Comparison of ENCODE assay signal across 24 mouse cellular contexts in the genomic region with DNA sequence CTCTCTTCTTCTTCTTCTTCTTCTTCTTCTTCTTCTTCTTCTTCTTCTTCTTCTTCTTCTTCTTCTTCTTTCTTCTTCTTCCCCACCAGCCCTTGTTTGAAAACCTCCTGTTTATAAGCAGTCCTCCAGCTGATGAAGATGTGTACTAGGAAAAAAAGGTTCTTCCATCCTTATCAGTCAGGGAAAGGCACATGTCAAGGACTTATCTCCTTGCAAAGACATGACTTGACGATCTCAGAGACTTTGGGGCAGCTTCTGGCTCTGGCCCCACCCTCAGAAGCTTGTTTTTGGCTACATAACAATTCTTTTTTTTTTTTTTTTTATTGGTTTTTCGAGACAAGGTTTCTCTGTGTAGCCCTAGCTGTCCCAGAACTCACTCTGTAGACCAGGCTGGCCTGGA. TPM values are rescaled to one million over a fixed set of nuclear protein-coding genes. Genes with fewer than 3 reads are reported as not detected.
DNase-seq lines count a peak whose midpoint lies in the region; ATAC-seq and TF ChIP-seq lines count a peak whose summit lies in the region.
"Had no signal": no experiment of that assay in that cellular context is flagged by ENCODE, and none has a peak within 500 bp of the region (broad histone marks: within the 10 kb centered on the region; RNA-seq: fewer than 3 reads in every experiment).

No protein-coding gene starts in this region.

- no peak for TF ChIP-seq CTCF in liver, postnatal 0 days (IDR thresholded peaks at IDR 0.05; ENCODE audit: low read depth)

- no peak for DNase-seq in heart, adult 8-10 months (ENCODE audit: low spot score)
- peak; percentile 84 for DNase-seq in c-Kit-negative CD71-positive TER-119-positive erythroid progenitor cells, embryonic 14.5 days (ENCODE audit: low read depth, low spot score)
- DNase-seq in liver, postnatal 0 days = no peak
- DNase-seq in hindbrain, embryonic 10.5 days (ENCODE audit: low spot score) = no peak
- DNase-seq in lung, postnatal 25 days (ENCODE audit: low spot score) = no peak
- DNase-seq in urinary bladder, postnatal 25 days (ENCODE audit: low spot score) = no peak
- DNase-seq: adrenal gland, postnatal 25 days; cerebellum, adult 9-11 months; embryo, embryonic 11 days; heart, postnatal 14 days; kidney, adult 2 months; kidney, postnatal 14 days; layer of hippocampus, adult 9-11 months; right cerebral cortex, postnatal 25 days had no signal

- H3K4me1 ChIP-seq in heart, embryonic 12.5 days (replicated peaks) = peaks cover 14% of the 10 kb centered on the region
- H3K4me1 ChIP-seq in intestine, embryonic 16.5 days (ENCODE audit: control insufficient read depth, insufficient read depth, low read length) = peaks cover 3% of the 10 kb centered on the region; the same call in 1 of the 2 replicates
- peaks cover 16% of the 10 kb centered on the region for H3K4me1 ChIP-seq in liver, postnatal 0 days (ENCODE audit: insufficient read depth)
- peaks cover 21% of the 10 kb centered on the region for H3K4me1 ChIP-seq in hindbrain, embryonic 10.5 days (replicated peaks)

- WGBS in heart, embryonic 12.5 days = 40% methylated on average over 2 of the region's 2 CpGs
- WGBS in intestine, embryonic 16.5 days = 59% methylated on average over 2 of the region's 2 CpGs
- 33% methylated on average over 2 of the region's 2 CpGs for WGBS in liver, postnatal 0 days (ENCODE audit: insufficient replicate concordance)
- 67% methylated on average over 2 of the region's 2 CpGs for WGBS in hindbrain, embryonic 10.5 days

- H3K9ac ChIP-seq in heart, embryonic 12.5 days = no peak overlapping the region
- H3K9ac ChIP-seq in intestine, embryonic 16.5 days (ENCODE audit: low read depth, low read length) = no peak overlapping the region
- no peak overlapping the region for H3K9ac ChIP-seq in liver, postnatal 0 days (replicated peaks)
- H3K9ac ChIP-seq: embryonic facial prominence, embryonic 15.5 days; hindbrain, embryonic 15.5 days; neural tube, embryonic 12.5 days had no signal

- H3K27me3 ChIP-seq in heart, embryonic 12.5 days (replicated peaks) = no peaks in the 10 kb centered on the region
- H3K27me3 ChIP-seq in intestine, embryonic 16.5 days (replicated peaks; ENCODE audit: control insufficient read depth, insufficient read depth, low read length) = no peaks in the 10 kb centered on the region
- H3K27me3 ChIP-seq in liver, postnatal 0 days (ENCODE audit: insufficient read depth, low read length) = no peaks in the 10 kb centered on the region
- H3K27me3 ChIP-seq in hindbrain, embryonic 10.5 days (ENCODE audit: insufficient read depth, poor library complexity, severe bottlenecking) = no peaks in the 10 kb centered on the region
- H3K27me3 ChIP-seq: CH12.LX; embryonic facial prominence, embryonic 15.5 days; hindbrain, embryonic 15.5 days; neural tube, embryonic 12.5 days had no signal

- peak; percentile 98 for TF ChIP-seq EP300 in liver, postnatal 0 days (IDR thresholded peaks at IDR 0.05; ENCODE audit: low read depth)

- no peak overlapping the region; the same call in 1 of the 2 replicates for H3K27ac ChIP-seq in heart, embryonic 12.5 days (ENCODE audit: poor library complexity, severe bottlenecking)
- no peak overlapping the region for H3K27ac ChIP-seq in intestine, embryonic 16.5 days (ENCODE audit: low read length)
- peak overlapping the region; percentile 80 for H3K27ac ChIP-seq in liver, postnatal 0 days (ENCODE audit: low read depth)
- H3K27ac ChIP-seq in hindbrain, embryonic 10.5 days = no peak overlapping the region
- H3K27ac ChIP-seq: embryonic facial prominence, embryonic 15.5 days; hindbrain, embryonic 15.5 days; midbrain, embryonic 10.5 days; neural tube, embryonic 12.5 days had no signal

- peak; percentile 88 for ATAC-seq in heart, embryonic 12.5 days (ENCODE audit: insufficient number of reproducible peaks, low FRiP score)
- ATAC-seq in intestine, embryonic 16.5 days = peak; percentile 62; the same call in 1 of the 2 replicates
- peak; percentile 98 for ATAC-seq in liver, postnatal 0 days
- ATAC-seq: activated CD4-positive, CD25-positive, alpha-beta regulatory T cell, adult 4 months; forebrain, embryonic 14.5 days; lung, postnatal 0 days had no signal

- no peak overlapping the region for H3K4me2 ChIP-seq in heart, embryonic 12.5 days
- no peak overlapping the region for H3K4me2 ChIP-seq in intestine, embryonic 16.5 days (ENCODE audit: low read depth, low read length)
- H3K4me2 ChIP-seq in liver, postnatal 0 days (ENCODE audit: low read depth, low read length) = peak overlapping the region; percentile 40; the same call in 1 of the 2 replicates
- H3K4me2 ChIP-seq: embryonic facial prominence, embryonic 15.5 days; hindbrain, embryonic 15.5 days; neural tube, embryonic 12.5 days had no signal

- no peaks in the 10 kb centered on the region for H3K36me3 ChIP-seq in heart, embryonic 12.5 days
- H3K36me3 ChIP-seq in intestine, embryonic 16.5 days (ENCODE audit: control insufficient read depth, insufficient read depth, low read length) = no peaks in the 10 kb centered on the region
- H3K36me3 ChIP-seq in liver, postnatal 0 days (replicated peaks; ENCODE audit: insufficient read depth, low read length) = no peaks in the 10 kb centered on the region
- H3K36me3 ChIP-seq in hindbrain, embryonic 10.5 days = no peaks in the 10 kb centered on the region
- H3K36me3 ChIP-seq: embryonic facial prominence, embryonic 15.5 days; hindbrain, embryonic 15.5 days; midbrain, embryonic 10.5 days; neural tube, embryonic 12.5 days had no signal

- no peak overlapping the region for H3K4me3 ChIP-seq in heart, embryonic 12.5 days
- H3K4me3 ChIP-seq in intestine, embryonic 16.5 days (ENCODE audit: low read length) = no peak overlapping the region
- H3K4me3 ChIP-seq in liver, postnatal 0 days (ENCODE audit: low read depth, low read length) = no peak overlapping the region
- no peak overlapping the region for H3K4me3 ChIP-seq in hindbrain, embryonic 10.5 days
- H3K4me3 ChIP-seq: embryonic facial prominence, embryonic 15.5 days; hindbrain, embryonic 15.5 days; midbrain, embryonic 10.5 days; neural tube, embryonic 12.5 days had no signal

- no peaks in the 10 kb centered on the region for H3K9me3 ChIP-seq in heart, embryonic 12.5 days (replicated peaks)
- H3K9me3 ChIP-seq in intestine, embryonic 16.5 days (ENCODE audit: control insufficient read depth, low read length) = no peaks in the 10 kb centered on the region
- H3K9me3 ChIP-seq in liver, postnatal 0 days (ENCODE audit: low read length) = no peaks in the 10 kb centered on the region
- H3K9me3 ChIP-seq in hindbrain, embryonic 10.5 days = no peaks in the 10 kb centered on the region
- H3K9me3 ChIP-seq: embryonic facial prominence, embryonic 15.5 days; hindbrain, embryonic 15.5 days; midbrain, embryonic 10.5 days; neural tube, embryonic 12.5 days had no signal

RNA-seq across cellular contexts. Expression of gene Nudt4, which starts 5.5 kb away (rescaled TPM):
- 152 and 155 TPM in 2 replicates for polyA plus RNA-seq in heart, embryonic 12.5 days (2016; fragmentation: Nextera tagmentation; extraction: Ambion mirVana)
- 100 to 1,000 TPM; 276 to 382 (median 344) TPM for total RNA-seq in heart, adult 8-10 months (2022)
- polyA plus RNA-seq in intestine, embryonic 16.5 days (2015; fragmentation: Nextera tagmentation; extraction: Ambion mirVana) = 34.2 and 58.2 TPM in 2 replicates
- 52.9 and 56.7 TPM in 2 replicates for polyA plus RNA-seq in liver, postnatal 0 days (2015; fragmentation: Nextera tagmentation; extraction: Ambion mirVana)
- polyA plus RNA-seq in hindbrain, embryonic 10.5 days (2016; fragmentation: Nextera tagmentation; extraction: Ambion mirVana) = 76.4 and 86.5 TPM in 2 replicates

RNA-seq across cellular contexts. Expression of gene Ube2n, which starts 54.5 kb away (rescaled TPM):
- 266 and 274 TPM in 2 replicates for polyA plus RNA-seq in heart, embryonic 12.5 days (2016; fragmentation: Nextera tagmentation; extraction: Ambion mirVana)
- 100 to 1,000 TPM in 1 of 4 experiments, 10 to 100 TPM in 3; 85.8 to 102 (median 94.5) TPM for total RNA-seq in heart, adult 8-10 months (2022)
- polyA plus RNA-seq in intestine, embryonic 16.5 days (2015; fragmentation: Nextera tagmentation; extraction: Ambion mirVana) = 251 and 288 TPM in 2 replicates
- polyA plus RNA-seq in liver, postnatal 0 days (2015; fragmentation: Nextera tagmentation; extraction: Ambion mirVana) = 92.7 and 94.2 TPM in 2 replicates
- polyA plus RNA-seq in hindbrain, embryonic 10.5 days (2016; fragmentation: Nextera tagmentation; extraction: Ambion mirVana) = 422 and 455 TPM in 2 replicates
